Mouse (Mus musculus): ENCODE measurements at regions not wholly inside any gene's neighbourhood (a gene's known extent, or its start where the extent isn't known, plus 50 kb on each side); places are given as distances from the start of the nearest gene placed in this dataset.
A peak's percentile ranks its signal among the peaks of the same experiment; 100 is the strongest.

DNA sequence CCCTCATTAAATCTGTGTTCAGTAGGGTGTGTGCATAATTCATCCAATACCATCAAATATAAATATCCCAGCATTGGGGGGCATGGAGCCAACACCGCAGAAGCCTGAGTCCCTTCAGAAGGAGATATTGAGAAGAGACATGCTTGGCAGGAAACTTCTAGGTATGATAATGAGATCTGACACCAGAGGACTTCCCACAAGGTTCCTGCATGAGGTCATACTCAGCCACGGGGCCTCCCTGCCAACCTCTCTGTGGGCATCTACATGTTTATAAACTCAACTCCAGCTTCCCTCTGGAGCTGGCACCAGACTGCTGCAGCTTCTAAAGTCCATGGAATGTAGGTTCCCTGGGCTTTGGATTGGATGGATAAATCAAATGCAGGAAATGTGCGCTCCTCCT lies 587.4 kb upstream of the Kdm8 start:
- no peak for DNase-seq (ENCODE audit: low spot score in 2 of 2)

DNA sequence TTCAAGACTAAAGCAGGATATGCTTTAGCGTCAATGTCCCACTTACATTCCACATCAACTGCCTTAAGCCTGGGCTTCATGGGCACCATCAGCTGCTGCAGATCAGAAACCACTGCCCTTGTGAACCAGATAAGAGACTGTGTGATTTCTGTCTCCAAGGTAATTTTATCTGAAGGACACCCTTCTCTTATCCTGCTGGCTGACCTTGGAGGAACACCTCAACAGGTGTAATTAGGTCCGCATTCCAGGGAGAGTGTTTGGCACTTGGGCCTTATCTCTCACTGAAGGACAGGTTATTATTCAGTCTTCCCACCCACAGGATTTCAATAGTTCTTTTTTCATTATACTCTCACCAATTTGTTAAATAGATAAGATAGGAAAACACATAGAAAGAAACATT lies 583.1 kb upstream of the Kdm8 start:
- no peak for DNase-seq (ENCODE audit: low spot score in 2 of 2)

DNA sequence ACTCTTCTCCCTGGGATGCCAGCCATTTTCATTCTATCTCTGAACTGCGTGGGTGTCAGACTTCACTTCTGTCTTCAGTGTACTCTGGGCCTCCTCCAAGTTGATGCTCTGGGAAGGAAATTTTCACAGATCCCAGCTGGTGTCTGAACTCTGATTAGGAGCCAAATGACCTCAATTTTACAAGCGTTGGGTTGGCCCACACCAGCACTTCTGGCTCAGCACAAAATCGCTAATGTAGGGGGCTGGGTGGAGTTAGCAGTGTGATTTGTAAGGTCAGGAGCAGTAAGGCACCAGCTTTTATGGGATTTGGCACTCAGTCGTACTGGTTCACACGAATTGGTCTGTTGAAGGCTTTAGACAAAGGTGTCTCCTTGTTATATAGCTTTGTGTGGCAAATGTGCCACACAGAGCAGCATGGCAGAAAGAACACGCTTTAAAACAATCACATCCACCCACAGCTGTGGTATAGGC lies 576.3 kb upstream of the Kdm8 start:
- DNase-seq (ENCODE audit: low spot score in 2 of 2), result peak; percentile 52 to 53

DNA sequence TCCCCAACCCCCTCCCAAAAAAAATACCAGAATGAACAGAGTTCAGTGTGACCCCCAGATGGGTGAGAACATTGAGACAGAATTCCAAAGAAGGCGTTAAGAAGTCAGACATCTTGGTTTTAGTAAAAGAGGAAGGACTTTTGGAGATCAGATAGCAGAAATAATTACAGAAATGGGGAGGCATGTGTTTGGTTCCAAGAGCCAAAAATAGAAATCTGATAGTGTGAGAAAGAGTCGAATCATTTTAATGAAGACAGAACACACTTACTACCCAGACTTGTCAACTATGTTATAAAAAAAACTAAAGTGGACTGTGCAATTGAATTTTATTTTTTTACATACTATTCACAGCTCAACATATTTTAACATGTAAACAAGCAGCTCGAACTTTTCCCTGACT lies 575.9 kb upstream of the Kdm8 start:
- no peak for DNase-seq (ENCODE audit: low spot score in 2 of 2)

DNA sequence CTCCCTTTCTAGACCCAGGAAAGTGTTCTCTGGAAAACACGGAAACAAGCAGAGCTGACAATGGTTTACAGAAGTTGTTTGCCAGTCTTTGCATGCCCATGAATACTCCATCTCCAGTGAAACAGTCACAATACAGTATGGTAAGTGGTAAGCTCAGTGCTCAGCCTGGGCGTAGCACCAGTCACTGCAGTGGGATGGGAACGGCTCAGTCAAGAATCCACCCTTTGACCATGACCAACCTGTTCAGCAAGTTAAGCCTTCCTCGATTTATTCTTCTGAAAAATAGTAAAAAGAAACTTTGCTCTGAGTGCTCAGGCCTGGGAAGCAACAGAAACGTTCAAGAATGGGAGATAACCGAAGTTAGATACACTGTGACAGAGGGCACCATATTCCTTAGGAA lies 563.7 kb upstream of the Kdm8 start:
- DNase-seq (ENCODE audit: low spot score in 2 of 2), result no peak

DNA sequence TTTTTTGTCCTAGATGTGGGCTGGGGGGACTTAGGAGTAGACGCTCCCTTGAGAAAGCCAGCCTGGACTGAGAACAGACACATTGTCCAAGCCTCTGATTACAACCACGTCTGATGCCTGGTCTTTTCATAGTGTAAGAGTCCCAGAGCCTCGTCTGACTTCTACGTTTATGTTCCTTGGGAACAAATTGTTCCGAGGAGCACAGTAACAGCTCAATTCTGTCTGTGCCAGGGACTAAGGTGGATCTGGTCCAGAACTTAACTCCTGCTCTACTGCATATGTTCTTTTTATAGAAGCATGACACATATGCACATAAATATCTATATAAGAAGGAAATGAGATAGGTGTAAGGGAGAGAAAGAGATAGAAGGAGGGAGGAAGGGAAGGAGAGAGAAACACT lies 537.2 kb upstream of the Kdm8 start:
- no peak for DNase-seq (ENCODE audit: low spot score in 2 of 2)

DNA sequence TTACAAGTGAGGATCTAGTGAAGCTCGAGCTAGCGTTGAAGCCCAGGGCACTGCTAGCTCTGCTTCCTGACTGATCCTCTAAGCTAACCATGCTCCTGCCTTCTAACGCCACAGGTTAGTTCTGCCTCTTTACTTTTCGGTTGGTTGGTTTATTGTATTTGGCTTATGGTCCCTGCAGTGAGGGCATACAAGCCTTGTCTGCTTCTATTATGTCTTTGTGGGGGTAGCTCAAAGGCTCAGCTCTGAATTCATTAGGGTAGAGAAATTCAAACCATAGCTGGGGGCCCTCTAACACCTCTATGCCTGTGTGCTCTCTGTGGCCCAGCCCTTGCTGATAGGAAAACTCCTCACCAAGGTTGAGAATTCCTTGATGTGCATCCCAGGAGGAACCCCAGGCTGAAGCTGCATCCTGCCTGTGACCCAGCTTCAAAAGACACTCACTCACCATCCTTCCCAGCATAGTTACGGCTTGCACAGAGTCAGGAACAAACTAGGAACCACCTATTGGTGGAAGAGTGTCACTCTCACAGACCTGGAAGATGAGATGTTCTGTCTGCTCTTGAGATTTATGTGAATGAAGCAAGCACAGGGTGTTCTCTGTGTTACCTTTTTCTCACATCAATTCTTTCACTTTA lies 536.7 kb upstream of the Kdm8 start:
- DNase-seq (ENCODE audit: low spot score in 2 of 2), result no peak

DNA sequence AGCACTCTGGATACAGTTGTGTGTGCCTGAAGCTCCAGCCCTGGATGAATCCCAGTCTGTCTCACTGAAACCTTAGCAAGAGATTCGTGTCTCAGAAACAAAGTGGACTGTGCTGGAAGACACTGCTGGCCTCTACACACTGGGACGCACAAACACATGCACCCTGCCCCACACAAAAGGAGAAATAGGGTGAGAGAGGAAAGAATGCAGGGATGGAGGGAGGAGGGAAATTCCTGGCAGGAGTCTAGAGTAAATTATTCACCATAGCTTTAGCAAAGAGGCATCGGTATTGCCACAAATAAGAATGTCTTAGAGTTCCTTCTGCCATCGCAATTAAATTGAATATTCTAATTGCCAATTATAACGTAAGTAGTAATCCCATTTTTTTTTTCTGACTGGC lies 530.4 kb upstream of the Kdm8 start:
- no peak for DNase-seq (ENCODE audit: low spot score in 2 of 2)

DNA sequence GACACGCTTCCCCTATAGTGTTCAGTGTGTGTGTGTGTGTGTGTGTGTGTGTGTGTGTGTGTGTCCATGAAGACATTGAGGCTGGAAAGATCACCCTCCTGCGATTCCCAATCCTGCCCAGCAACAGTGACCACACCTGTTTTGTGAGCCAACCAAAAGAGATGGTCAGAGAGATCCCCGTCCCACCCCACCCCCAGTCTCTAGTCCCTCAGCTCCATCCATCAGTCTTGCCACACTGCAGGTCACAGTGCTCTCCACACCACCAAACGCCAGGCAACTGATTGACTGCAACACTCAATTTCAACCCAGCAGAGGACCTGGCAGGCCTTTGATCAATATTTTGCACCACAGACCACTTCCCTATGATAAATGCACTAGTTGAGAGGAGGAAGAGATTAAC lies 530.0 kb upstream of the Kdm8 start:
- DNase-seq (ENCODE audit: low spot score in 2 of 2), result no peak

DNA sequence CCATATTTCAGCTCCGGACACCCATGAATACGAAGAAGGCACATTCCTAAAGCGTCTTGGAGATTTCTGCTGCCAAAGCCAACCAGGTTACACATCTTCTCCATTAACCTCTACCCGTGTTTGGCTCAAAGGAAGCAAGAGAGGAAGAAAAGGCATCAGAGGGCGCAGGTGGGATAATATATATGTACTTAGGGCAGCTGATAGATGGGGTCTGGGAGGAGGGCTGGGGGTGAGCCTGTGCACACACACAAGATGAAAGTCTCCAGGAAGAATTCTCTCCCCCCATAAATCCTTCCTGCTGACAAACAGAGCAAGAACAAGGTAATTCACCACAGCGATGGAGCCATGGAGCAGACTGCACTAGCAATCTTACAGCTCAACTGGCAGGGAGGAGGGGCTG lies 529.5 kb upstream of the Kdm8 start:
- no peak for DNase-seq (ENCODE audit: low spot score in 2 of 2)

DNA sequence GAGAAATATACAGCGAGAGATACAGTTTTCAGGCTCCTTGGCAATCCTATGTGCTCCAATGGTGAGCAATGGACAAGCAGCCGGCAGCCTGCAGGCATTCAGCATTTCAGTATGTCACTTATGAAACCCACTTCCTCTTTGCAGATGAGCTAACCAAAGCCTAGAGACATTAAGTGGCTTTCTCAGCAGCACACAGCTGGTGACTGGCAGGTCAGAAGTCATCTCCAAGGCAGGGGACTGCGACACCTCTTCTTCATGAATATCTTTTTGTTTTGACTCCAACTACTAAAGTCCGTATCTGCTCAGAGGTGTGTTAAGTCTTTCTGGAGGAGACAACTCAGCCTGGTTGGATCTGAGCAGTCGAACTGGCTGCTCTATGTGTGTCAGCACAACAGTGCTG lies 528.8 kb upstream of the Kdm8 start:
- no peak for DNase-seq (ENCODE audit: low spot score in 2 of 2)

DNA sequence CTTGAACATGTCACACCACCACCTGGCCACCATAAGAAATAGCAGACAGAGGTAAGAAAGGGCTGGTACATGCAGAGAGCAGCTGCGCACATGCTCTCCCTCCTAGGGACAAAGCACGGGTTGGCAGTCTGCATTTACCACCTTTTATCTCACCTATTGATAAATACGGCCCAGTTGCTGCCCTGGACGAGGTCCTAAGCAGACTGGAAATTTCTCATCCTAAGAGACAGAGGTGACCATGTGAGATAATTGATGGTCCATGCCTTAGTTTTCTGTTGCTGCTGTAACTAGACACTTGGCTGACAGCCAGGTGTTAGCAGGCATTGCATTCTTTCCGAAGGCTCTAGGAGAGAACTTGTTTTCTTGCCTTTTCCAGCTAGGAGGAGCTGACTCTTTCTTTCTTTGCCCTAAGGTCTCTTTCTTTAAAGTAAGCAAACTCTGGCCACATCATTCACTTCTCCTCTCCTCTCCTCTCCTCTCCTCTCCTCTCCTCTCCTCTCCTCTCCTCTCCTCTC lies 526.8 kb upstream of the Kdm8 start:
- DNase-seq (ENCODE audit: low spot score in 2 of 2), result no peak

DNA sequence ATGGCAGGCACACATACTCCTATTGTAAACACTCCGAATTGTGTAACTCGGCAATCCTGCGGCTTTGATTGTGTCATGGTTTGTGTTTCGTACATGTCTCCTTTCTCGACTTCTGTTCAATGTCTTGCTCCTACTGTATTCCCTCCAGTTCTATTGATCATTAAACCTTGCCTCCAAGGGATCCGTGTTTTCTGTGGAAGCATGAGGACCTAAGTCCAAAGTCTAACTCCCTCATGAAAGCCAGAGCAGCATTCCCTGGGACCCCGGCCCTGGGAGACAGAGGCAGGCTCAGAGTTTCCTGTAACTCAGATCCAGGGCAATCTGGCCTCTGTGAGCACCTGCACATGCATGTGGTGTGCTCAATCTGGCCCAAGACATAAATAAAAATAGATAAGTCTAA lies 521.7 kb upstream of the Kdm8 start:
- no peak for DNase-seq (ENCODE audit: low spot score in 2 of 2)

DNA sequence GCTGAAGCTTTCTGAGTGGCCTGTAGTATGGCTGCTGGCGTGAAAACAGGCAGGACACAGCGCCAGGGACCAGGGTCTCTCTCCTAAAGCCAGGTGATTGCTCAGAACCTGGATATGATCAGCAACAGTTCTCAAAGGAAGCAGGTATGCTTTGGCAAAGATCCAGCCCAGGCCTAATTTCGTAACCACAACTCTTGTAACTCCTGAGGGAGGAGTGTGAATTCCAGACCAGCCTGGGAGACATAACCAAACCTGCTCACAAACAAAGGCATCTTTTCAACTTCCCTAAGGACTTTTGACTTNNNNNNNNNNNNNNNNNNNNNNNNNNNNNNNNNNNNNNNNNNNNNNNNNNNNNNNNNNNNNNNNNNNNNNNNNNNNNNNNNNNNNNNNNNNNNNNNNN lies 510.9 kb upstream of the Kdm8 start:
- no peak for DNase-seq (ENCODE audit: low spot score in 2 of 2)

DNA sequence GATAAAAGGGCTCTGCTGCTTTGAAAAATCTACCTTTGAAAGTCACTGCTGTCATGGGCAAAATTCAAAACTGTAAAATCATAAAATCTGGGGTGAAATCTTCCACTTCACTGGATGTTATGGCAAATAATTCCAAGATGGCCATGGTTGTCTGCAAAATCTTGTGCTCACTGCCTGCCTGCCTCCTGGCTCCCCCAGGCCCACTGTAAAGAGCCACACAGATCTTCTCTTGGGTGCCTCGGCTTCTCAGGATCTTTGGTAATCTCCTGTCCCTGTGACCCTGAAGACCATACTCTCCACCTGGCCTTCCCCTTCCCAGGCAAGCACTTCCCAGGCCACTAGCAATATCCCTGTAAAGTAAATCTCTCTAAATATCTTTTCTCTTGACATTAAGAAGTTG lies 505.1 kb upstream of the Kdm8 start:
- no peak for DNase-seq (ENCODE audit: low spot score in 2 of 2)

DNA sequence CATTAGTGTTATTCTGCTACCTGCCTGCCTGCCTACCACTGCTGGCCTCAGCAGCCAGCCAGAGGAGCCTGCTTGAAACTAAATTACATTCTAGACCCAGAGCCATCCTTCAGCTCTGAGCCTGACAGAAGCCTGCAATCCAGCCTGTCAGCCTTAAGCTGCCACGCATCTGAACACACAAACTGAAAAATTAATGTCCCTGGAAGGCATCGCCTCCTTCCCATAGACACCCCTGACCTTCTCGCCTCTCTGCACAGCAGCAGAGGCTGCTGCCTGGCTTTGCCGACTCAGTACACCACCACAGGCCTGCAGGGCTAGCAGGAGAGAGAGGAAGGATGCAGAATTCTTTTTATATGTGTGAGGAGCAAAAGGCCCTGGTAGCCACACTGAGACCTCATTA lies 502.9 kb upstream of the Kdm8 start:
- DNase-seq (ENCODE audit: low spot score in 2 of 2), result no peak

DNA sequence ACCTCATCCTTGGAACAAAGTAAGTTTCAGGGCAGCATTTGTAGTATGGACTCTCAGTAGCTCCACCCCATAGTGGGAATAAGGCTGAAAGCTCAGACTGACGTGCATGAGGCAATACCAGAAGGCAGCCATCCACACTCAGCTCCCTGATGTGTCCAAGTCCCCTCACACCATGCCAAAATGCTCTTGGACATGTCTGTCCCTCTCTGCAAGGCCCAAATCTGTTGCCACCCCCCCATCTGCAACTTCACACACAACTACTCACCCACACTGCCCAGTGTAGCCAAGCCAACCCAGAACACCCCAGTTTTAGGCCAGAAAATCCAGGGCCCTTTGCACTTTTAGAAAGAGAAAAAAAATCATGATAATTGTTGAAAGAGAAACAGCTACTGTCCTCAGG lies 498.1 kb upstream of the Kdm8 start:
- DNase-seq (ENCODE audit: low spot score in 2 of 2), result no peak

DNA sequence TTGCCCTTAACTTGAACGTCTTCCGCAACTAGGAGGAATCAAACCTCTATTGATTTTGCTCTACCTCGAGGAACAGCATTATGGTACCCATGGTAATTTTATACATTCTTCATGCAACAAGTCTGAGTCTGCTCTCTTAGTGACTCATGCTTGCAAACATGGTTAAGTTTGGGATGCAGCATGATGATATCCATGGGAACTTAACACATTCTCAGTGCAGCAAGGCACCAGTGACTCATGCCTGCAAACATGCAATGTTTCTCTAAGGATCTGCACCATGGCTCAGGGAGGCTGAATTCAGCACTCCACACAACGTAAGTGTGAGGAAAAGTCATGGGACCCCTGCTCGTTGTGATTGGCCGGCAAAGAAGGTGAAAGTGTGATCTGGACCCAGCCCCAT lies 487.1 kb upstream of the Kdm8 start:
- no peak for DNase-seq (ENCODE audit: low spot score in 2 of 2)

DNA sequence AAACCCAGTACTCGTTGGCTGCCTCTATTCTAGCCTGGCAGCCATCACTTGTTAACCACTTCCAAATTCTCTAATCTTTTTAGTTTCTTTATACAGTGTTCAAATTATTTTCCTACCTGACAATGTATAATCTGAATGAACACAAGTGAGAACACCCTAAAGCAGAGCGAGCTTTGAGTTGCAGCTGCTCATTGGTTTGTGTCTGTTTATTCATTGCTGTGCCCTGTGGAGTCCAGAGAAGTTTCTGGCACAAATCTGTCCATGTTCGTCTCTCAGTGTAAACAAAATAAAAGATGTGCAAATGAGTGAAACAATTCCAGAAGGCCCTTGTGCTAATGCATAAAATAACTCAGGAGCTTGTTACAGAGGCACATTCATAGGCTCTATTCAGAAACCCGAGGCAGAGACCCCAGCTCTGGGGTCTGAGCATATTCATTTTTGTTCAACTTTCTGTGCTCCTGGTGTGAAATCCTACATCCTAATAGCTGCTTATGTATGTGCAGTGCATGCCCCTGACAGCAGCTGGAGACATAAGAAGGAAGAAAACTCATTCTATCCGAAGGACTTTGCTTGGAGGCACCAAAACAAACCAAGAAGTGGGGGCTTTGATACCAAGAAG lies 469.5 kb upstream of the Kdm8 start:
- DNase-seq (ENCODE audit: low spot score in 2 of 2), result no peak

DNA sequence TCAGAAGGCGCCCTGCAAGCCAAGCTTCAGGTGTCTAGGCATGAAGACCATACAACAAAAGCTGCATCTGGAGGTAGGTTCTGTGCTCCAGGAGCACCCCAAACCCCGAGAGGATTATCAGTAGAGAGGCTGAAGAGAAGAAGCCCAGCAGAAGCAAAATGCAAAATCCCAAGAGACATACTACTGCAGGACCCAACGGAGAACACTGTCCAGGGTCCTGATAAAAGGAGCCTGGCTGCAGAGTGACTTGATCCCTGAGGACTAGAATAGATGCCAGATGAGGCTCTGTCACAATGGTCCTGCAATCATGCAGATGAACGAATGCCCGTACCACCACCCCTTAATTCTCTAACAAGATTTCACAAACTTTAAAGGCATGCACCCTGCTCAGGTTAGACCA lies 455.0 kb upstream of the Kdm8 start:
- DNase-seq (ENCODE audit: low spot score in 2 of 2), result no peak

DNA sequence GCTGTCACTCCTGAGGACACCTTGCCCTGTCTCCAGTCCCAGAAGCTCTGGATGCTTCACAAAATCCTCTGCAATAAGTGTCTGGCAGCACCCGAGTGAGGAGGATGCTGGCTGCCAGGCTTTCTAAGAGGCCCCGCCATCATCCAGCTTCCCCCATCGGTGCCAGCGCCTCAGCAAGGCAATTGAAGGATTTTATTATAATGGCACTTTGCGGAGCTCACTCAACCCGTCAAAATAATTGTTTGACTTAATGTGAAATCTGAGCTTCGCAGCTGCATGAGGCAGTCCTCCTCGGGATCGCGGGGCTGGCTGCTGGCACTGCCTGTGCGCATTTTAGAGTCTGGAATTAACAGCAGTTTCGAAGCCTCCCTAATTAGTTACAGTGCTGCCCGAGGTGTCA lies 453.8 kb upstream of the Kdm8 start:
- no peak for DNase-seq (ENCODE audit: low spot score in 2 of 2)

DNA sequence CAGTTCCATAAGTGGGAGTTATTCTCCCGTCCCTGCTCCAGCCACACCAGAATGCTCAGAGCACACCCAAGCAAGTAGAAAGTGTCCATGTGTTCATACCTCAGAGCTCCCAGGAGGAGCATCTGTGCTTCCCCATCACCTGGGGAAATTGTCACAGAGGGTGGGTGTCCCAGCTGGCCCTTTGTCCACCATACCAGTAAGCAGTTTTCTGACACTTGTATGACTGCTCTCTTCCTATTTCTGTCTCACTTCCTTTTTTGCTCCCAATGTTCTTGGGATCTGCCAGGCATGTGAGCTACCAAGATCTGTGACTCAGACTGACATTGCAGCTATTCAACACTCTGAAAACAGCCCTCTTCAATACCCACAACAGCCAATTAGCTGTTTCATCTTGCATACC lies 447.9 kb upstream of the Kdm8 start:
- DNase-seq (ENCODE audit: low spot score in 2 of 2), result no peak

DNA sequence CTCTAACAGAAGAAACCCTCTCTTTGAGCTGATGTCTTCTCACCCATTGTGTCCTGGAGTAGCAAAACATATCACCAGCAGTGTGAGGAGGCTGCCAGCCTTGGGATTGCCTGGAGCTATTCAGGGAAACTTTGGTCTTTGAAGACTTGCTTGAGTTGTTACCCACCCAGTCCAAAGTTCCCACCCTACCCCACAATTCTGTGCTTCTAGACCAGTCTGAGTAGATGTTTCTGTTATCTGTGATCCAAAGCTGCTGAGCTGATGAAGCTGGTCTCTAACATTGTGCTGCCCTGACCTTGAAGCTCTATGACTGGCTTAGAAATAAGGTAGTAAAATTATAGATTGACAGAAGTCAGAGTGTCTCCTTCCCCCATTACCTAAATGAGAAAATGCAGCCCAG lies 443.8 kb upstream of the Kdm8 start:
- DNase-seq (ENCODE audit: low spot score in 2 of 2), result no peak

DNA sequence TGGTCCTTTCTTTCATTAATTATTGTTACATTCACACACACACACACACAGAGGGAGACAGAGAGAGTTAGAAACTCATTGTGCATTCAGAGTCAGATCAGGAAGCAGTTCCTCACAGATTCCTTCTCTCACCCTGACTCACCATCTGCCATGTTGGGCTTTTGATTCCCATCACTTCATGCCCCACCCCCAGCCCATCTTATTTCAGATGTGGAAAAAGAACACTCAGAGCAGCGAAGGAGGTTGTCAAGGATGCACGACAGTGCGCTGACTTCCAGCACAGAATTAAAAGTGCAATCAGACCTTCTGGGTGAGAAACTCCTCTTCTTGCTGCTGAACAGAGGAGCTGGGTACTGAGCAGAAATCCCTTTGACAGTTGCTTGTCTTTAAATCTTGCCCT lies 438.8 kb upstream of the Kdm8 start:
- no peak for DNase-seq (ENCODE audit: low spot score in 2 of 2)
